Mouse (Mus musculus) adipocyte (in vitro differentiated cells): ENCODE data around the gene 3110040N11Rik.

Experiments
- DNase-seq: peaks from one replicate; pipeline ENCODE4 v3.0.0-alpha.2; 2016; ENCODE audit warnings: low spot score

The 3110040N11Rik gene

DNA sequence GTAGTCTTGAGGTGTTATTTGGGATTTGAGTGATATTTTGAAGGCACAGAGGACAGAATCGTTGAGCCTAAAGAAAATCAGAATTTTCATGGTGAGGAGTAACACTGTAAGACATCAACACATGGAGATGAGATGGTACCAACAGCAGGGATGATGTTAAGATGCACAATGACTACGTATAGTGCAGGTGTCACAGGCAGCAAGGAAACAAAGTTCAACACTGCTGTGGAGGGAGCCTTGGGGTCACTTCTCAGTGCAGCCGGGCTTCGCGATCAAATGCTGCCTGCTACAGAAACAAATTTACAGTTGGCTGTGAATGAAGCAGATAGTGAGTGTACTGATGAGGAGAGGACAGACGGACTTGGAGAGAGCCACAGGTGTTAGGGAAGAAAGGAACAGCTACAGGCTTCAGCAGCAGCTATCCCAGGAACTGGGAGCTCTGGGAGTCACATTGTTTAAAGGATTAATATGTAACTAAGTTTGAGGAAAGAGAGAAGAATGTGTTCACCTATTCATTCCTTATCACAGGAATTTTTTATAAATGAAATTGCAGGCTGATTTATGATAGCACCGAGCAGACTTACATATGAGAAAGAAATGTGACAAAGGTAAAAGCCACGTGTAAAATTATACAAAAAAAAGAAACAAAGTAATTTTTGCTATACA is 50.4 kb downstream of the 3110040N11Rik start:
- no peak for DNase-seq

- DNase-seq = peak; percentile 26
Measured at GRCm38 (mm10) chr7:81735300-81736048, 53.8 kb downstream of the 3110040N11Rik start.

- no peak for DNase-seq
Measured at GRCm38 (mm10) chr7:81732183-81733089, 56.8 kb downstream of the 3110040N11Rik start.
